Mouse (Mus musculus) adrenal gland, postnatal 4 days (tissue): ENCODE data around the gene Gpr1. TPM values are rescaled to one million over a fixed set of nuclear protein-coding genes. Genes with fewer than 3 reads are reported as not detected.
A peak's percentile ranks its signal among the peaks of the same experiment; 100 is the strongest.
"Not testable (repeated sequence)": the region's sequence is repeated elsewhere in the genome, so short reads cannot be mapped to it uniquely, and the experiment has no call there.

Experiments used
- DNase-seq, 2 experiments: peaks; one replicate each; pipeline ENCODE4 v3.0.0; 2021 to 2022; ENCODE audit warnings: low spot score in 2 of 2, mixed read lengths in 2 of 2
- microRNA-seq: library from miRNA; unstranded; fragments of <30 nt; microRNA quantifications from one replicate; pipeline ENCODE4 v1.2.0, GENCODE M21; 2021
- total RNA-seq, 2 experiments: library from RNA; stranded (reverse); gene quantifications; 2 replicates each; pipeline ENCODE4 v1.2.3; 2021

Gpr1 gene
- total RNA-seq, 2 experiments from 2014 or later: 0.20 to 0.53 TPM

- DNase-seq: peak; percentile 68 to 81
Measured at GRCm38 (mm10) chr1:63181019-63181418, 33.3 kb downstream of the Gpr1 start.

- not testable (repeated sequence) for DNase-seq
Measured at GRCm38 (mm10) chr1:63180575-63180974, 33.8 kb downstream of the Gpr1 start.

- DNase-seq: no peak
Measured at GRCm38 (mm10) chr1:63180122-63180521, 34.2 kb downstream of the Gpr1 start.

- no peak for DNase-seq
Measured at GRCm38 (mm10) chr1:63178308-63178707, 36.0 kb downstream of the Gpr1 start.

- peak; percentile 91 to 98 for DNase-seq
Measured at GRCm38 (mm10) chr1:63176604-63177421, 37.5 kb downstream of the Gpr1 start, which contains the start of the genes Eef1b2 and Ndufs1. Eef1b2 (plus strand) TSS chr1:63176825. Ndufs1 (minus strand) TSS chr1:63176833.

- DNase-seq: no peak
Measured at GRCm38 (mm10) chr1:63176259-63176603, 38.1 kb downstream of the Gpr1 start.

- no peak for DNase-seq
Measured at GRCm38 (mm10) chr1:63175853-63176252, 38.5 kb downstream of the Gpr1 start.

GRCm38 (mm10) chr1:63168638-63169037, 45.7 kb downstream of the Gpr1 start:
- DNase-seq: no peak

GRCm38 (mm10) chr1:63140231-63140630, 74.1 kb downstream of the Gpr1 start:
- DNase-seq: no peak

- DNase-seq: not testable (repeated sequence)
Measured at GRCm38 (mm10) chr1:63138586-63138985, 75.8 kb downstream of the Gpr1 start.

- DNase-seq: no peak
Measured at GRCm38 (mm10) chr1:63137971-63138370, 76.4 kb downstream of the Gpr1 start.

- DNase-seq: no peak
Measured at GRCm38 (mm10) chr1:63134530-63134929, 79.8 kb downstream of the Gpr1 start.

Small RNAs within 50 kb of the gene (microRNA-seq; reads per million reads assigned to microRNA genes)
- gene Gm24557 (not detected), gene Gm27512 (not detected)

Other genes with a start within 250 kb of the Gpr1 start
- gene Ino80d, start 99.9 kb downstream of the Gpr1 start, total RNA-seq: 10 to 100 TPM; 37.4 to 40.0 TPM
- gene Eef1b2, start 37.7 kb downstream of the Gpr1 start, total RNA-seq: 100 to 1,000 TPM; 864 to 879 TPM
- 100 to 1,000 TPM; 207 to 213 TPM for gene Ndufs1, start 37.7 kb downstream of the Gpr1 start, total RNA-seq
- 10 to 100 TPM; 17.7 to 21.8 TPM for gene Zdbf2, start 58.7 kb upstream of the Gpr1 start, total RNA-seq
- 10 to 100 TPM; 18.5 to 21.2 TPM for gene Adam23, start 231.3 kb upstream of the Gpr1 start, total RNA-seq